Mouse (Mus musculus) right cerebral cortex, postnatal 36 days (tissue): ENCODE data around the gene Itga5.
"Not testable (repeated sequence)": the region's sequence is repeated elsewhere in the genome, so short reads cannot be mapped to it uniquely, and the experiment has no call there.

Source experiments
- DNase-seq, 2 experiments: peaks; one replicate each; pipeline ENCODE4 v3.0.0; 2022; ENCODE audit warnings: low spot score in 2 of 2, mixed read lengths in 1 of 2

Gene Itga5

DNA sequence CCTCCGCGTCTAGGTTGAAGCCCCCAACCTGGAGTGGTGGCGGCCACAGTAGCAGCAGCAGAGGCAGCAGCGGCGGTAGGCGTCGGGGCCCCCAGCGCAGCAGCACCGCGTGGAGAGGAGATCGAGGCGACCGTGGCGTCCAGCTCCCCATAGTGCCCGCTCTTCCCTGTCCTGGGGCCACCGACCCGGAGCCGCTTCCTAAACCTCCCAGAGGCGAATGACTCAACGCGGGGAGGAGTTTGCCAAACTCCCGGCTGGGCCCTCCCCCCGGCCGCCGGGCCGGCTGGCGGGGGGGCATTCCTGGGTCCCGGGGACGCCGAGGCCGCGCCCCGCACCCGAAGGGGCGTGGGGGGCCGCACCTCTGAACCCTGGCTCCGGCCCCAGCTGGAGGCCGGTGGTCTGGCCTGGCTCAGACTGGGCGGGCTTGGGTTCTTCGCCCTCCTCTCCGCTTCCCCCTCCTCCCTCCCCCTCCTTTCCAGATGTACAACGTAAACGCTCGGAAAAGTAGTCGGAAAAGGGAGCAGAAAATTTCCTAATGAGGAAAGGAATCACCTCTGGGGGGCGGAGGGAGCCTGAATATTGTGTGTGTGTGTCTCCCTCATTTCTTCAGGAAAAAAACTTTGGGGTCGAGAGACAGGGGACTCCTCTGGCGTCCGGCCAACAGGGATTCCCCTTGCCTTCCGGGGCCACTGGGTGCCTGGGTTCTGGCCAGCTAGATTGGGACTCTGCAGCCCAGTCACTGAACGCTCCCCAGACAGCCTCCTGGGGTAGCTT, at the start of gene Itga5:
Gene Itga5, minus strand, starts transcription at position 388 of the 774 bp plus-strand sequence.
- no peak for DNase-seq

DNA sequence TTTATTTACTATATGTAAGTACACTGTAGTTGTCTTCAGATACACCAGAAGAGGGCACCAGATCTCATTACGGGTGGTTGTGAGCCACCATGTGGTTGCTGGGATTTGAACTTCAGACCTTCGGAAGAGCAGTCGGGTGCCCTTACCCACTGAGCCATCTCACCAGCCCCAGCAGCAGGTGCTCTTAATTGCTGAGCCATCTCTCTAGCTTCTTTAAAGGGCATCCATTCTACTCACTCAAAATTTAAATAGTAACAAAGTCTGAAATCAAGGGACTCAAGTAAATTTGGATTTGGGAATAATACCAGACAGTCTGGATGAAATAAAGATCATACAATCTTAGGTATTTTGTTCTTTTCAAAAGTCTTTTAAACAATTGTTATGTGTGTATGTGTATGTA, 39.0 kb upstream of the Itga5 start:
- not testable (repeated sequence) for DNase-seq

DNA sequence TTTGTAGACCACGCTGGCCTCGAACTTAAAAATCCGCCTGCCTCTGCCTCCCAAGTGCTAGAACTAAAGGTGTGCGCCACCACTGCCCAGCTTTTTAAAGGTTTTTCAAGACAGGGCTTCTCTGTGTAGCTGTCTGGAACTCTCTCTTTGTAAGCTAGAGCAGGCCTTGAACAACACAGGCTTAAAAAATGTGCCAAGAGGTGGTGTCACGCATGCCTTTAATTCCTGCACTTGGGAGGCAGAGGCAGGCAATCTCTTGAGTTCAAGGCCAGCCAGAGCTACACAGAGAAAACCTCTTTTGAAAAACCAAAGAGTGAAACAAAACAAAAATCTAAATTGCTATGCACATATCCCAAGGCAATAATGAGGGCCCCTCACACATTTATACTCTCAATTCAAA, 34.8 kb upstream of the Itga5 start:
- no peak for DNase-seq

DNA sequence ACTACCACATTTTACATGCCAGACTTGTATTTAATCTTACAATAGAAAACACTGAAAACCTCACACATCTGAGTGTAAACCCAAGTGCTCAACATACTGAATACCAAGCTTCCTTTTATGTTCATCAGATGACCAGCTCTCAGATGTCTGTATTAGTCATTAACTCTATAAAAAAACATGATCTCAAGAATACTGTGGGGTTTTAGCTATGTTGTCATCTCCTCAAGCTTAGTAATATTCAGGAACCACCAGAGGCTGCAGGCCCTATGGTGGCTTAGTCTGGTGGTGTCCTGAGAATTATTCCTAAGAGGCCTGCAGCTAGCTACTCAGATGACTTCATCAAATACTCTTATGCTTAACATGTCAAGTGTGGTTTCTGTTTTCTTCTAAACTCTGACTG, 27.0 kb upstream of the Itga5 start:
- DNase-seq, result no peak

DNA sequence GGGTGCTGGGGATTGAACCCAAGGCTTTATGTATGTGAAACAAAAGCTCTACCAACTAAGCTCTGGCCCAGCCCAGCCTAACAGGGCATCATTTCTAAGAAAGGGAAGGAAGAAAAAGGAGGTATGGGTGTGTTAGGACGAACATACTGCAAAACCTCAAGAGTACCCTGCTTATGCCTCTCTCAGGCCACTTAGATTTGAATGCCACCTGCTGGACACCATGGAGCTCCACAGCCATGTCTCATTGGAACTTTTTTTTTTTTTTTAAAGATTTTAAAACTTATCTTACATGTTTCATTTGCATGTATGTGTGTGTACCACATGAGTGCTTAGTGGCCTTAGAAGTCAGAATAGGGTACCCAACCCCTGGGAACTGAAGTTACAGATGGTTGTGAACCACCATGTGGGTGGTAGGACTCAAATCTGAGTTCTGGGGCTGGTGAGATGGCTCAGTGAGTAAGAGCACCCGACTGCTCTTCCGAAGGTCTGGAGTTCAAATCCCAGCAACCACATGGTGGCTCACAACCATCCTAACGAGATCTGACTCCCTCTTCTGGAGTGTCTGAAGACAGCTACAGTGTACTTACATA, 22.1 kb upstream of the Itga5 start:
- no peak for DNase-seq

DNA sequence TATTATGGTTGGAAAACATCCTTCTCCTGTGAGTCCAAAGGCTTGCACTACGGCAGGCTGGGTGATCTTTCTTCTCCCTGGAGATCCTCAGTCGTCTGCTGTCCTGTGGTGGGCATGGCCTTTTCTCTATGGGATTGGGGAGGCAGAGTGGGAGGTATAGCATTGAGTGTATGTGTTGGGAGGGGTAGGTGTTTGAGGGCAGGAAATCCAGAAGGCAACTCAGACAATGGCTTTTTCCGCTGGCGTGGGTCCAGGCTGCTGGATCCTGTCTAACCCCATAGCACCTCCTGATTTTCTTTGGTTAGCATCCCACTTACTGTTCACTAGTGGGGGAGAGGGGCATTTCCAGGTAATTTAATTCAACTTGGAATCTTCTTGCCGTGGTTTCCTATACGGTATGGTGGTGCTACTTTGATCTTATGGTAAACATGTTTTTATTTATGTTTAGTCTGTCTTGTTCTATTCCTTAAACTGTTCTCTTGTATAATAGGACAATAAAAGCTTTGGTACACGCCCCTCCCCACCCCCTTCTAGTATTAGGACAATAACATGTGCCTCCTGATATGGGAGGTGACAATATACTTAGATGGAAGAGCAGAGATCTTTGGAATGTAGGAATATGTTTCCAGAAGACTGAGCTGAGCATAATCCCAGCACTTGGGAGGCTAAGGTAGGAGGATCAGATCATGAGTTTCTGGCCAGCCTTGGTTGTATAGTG, 17.4 kb upstream of the Itga5 start:
- DNase-seq, result no peak

DNA sequence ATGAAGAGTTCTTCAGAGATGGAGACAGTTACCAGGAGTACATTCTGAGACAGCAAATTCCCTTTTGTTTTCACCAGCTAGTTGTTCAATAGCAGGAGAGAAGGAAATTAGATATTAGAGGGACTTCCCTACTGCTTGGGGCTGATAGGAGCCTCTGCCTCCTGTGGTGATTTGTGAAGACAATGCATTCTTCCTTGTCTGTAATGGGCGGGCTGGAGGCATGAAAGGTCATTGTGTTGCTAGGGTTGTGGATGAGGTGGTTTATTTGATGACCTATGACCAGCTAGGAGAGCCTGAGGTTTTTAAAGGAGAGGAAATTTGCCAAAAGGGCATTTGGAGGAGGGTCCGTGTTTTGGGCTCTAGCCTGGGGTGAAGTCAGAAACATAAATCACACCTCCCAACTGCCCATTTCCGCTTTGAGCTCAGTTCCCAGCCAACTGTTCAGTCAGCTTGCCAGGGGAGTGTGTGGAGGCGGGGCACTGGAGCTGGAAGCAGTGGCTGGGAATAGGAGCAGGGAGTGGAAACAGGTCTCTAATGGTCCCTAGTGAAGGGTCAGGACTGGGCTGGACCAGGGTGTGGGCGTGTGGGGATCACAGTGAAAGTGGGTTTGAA, 16.3 kb upstream of the Itga5 start:
- DNase-seq, result no peak

DNA sequence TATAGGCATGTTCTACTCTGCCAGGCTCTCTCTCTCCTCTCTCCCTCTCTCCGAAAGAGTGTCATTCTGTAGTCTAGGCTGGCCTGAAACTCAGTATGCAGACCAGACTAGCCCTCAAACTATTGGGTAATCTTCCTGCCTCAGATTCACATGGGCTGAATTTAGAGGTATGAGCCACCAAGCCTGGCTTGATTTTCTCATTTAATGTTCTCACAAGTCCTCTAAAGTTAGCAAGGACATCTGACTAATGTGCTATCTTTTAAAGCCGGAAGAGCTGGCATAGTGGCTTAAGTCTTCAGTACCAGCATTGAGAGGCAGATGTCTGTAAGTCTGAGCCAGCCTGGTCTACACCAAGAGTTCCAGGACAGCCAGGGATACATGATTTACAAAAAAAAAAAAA, 15.5 kb upstream of the Itga5 start:
- no peak for DNase-seq

DNA sequence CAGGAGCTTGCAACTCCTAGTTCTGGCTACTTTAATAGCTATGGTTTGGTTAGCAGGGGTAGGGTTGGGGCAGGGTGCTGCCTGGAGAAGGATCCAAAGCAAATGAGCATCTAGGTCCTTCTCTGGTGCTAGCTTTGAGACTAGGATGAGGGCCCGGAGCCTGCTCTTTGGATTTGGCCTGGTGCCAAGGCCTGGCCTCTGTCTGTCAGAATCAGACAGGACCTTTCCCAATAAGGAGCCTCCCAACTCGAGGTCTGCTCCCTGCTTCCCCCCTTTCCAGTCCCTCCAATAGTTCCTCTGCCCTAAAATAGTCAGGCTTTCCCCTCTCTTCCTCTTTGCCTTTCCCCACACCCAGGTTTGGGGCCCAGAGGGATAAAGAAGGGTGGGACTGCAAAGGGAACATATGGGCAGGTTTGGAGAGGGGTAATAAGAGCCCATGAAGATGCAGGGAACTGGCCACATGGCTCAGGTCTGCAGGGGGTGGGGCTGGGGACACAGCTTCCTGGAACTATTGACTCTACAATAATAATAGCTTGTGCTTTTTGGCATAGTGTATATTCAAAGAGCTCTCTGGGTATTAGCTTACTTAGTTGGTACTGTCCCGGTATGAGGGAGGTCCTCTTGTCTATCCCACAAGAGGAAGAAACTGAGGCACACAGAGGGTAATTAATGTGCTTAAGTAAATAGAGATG, 12.2 kb upstream of the Itga5 start:
- no peak for DNase-seq

DNA sequence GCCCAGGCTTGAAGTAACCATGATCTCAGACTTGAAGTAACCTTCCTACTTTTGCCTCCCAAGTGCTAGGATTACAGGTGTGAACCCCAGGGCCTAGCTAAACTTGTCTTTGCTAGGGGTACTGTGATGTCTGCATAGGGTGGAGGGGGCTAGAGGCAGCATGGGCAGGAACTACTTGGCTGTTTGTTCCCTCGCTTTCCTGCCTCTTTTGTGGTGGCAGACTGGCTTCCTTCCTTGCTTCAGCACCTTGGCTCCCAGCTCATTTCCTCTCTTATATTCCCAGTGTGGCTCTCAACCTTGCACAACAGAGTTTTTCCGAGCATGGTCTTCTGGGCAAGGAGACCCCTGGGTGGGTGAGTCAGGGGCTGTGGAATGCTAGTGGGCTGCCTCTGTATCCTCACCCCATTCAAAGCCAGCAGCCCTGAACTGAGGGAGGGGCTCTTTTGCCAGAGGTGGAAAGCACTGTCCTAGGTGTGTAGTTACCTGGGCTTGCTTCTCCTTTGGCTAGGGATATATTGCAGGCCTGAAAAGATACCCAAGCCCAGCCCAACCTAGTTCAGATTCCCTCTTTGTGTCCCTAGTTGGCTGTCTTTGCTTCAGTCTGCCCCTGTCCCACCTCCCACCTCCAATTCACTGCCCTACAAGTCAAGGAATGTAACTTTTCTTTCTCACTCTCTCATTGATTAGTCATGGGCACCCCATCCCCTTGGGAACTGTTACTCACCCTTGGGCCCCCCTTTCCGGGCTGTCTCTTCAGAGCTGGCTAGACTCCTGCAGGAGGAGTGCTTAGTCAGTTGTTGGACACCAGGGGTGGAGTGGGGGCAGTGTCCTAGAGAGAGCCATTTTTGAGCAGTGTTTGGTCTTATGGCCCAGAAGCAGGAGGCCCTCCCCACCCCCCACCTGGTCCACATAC, 11.4 kb upstream of the Itga5 start:
- DNase-seq, result no peak

DNA sequence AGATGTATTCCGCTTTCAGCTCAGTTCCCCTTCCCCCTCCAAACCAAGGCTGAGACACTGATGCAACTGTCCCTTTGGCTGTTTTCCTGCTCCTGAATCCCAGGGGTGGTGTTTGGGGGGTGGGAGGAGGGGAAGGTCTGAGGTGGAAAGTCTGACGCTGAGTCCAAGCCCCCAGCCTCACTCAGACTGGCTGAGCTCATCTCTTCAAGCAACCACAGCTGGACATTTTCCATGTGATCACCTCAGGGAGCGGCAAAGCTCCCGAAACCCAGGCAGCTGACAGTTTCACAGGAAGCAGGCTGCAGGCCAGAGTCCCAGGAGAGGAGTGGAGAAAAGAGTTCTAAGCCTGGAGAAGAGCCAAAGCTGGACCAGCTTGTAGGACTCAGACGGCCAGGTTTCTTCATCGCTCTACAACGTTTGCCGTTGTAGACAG, 10.3 kb upstream of the Itga5 start:
- DNase-seq, result no peak

DNA sequence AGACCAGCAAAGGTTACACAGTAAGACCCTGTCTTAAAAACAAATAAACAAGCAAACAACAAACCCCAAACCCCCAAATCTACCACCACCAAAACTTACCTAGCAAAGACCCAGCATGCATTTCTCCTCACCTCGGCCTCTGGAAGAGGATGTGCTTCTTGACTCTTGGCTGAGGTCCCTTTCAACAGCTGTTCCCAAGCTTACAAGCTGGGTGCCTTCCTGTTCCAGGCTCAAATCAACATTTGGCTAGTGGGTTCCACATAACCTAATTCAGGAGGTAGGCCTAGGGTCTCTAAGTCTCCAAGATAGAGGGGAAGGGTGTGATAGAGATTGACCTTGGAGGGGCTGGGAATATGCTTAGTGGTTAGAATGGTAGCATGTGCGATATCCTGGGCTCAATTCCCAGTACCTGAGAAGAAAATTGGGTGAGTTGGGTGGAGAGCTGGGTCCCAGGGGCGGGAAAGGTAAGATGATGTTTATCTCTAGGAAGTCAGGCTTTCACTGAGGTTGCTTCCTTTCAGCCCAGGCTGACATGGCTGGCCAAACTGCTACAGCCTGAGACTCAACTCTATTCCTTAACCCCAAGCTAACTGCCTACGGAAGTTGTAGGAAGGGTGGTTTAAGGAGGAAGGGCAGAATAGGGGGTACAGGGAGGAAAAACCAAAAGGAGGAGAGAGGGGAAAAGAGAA, 8.7 kb upstream of the Itga5 start:
- DNase-seq, result no peak

DNA sequence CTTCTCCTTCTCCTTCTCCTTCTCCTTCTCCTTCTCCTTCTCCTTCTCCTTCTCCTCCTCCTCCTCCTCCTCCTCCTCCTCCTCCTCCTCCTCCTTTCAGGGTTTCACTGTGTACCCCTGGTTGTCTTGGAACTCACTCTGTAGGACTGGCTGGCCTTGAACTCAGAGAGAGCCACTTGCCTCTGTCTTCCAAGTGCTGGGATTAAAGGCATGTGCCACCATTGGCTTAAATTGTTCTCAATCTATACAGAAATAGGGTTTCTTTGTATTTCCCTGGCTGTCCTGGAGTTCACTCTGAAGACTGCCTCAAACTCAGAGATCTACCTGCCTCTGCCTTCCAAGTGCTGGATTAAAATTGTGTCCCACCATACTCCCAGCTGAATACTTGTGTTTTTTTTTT, 5.9 kb upstream of the Itga5 start:
- DNase-seq, result no peak

DNA sequence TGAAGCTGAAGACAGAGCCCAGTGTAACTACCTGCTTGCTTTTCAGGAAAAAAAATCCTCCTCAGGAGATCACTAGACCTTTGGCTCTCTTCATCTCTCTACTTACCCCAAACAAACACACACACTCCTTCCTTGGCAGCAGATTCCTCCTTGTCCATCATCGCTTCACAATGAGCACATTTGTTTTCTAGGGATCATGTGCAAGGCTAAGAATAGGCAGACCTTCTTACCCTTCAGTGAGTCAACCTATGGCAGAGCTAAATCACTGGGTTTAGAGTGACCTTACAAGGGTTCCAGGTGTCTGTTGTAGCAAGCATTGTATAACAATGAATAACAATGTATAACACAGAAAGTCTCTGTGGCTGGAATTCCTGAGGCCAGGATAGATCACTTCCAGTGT, 5.2 kb upstream of the Itga5 start:
- no peak for DNase-seq

DNA sequence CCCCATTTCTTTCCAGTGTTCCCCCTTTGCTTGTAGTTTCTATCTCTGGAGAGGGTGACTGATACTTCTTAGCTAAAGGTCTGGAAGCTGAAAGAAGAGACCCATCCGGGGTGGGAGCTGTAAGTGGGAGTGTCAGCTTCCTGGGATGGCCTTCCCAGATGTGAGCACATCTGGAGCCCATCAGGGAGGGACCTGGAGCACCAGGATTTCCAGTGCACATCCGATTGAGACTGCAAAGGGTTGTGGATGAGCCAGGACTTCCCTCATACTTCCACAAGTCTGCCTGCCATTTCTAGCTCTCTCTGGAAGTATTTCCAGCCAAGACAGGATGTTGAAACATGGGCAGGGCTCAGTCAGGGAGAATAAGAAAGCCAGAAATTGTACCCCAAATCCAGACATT, 4.6 kb upstream of the Itga5 start:
- no peak for DNase-seq

DNA sequence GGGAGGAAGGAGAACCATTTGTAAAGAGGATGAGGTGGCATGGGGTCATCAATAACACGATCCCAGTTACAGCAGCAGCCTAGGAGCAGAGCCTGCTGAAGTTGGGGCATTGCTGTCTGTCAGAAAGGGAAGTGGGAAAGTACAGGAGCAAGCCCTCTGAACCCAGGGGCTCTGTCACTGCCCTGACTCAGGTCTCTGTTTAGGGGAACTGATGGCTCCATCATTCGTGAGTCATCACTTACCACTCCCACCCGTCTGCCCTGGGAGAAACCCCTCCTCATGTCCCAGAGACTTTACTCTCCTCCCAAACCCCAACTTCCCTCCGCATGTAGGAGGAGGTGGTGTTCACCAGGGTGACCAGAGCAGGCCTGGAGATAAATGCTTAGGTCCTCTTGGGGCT, 3.9 kb upstream of the Itga5 start:
- no peak for DNase-seq

DNA sequence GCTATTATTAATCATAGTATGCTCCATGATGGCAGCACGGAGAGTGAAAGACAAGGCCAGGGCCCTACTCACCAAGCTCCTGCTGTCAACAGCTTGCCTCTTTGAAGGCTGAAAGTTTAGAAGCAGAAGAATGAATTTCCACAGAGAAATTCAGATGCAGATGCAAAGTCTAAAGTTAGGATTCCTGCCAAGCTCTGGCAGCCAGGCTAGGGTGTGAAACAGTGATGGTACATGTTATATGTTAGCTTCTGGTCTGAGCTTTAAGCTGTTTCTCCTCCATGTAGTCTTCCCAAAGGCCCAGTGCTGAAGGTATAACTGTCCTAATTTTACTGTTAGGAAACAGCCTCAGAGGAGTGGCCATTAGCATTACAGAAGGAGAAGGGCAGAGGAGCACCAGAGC, 2.6 kb upstream of the Itga5 start:
- DNase-seq, result no peak

DNA sequence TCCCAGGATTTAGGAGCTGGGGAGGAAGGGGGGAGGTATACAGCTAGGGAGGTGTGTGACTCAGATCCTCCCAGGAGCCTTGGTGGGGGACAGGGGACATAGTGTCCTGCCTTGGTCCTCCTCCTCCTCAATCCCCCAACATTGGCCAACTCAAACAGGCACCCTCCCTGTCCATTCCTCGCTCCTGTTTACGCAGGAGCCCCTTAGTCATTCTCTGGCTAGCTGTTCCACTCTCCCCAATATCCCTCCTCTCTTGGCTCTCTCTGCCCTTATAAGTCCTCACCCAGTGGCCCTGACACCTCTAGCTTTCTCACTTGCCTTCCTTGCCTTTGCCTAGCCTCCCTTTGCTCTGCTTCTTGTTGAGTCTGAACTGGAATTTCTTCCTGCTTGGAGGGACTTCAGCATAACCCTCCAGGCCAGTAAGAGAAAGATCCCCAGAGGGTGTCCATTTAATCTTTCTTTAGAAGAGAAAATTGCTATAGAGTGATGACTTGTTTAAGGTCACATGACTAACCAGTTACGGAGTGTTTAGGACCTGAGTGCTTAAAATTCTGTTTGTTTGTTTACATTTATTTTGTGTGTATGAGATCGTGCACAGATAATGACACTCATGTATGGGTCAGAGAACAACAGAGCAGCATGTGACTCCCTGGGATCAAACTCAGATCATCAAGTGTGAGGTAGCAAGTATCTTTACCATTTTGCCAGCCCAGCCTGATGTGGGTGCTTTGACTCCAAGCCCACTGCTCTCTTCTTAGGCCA, 1.8 kb upstream of the Itga5 start:
- no peak for DNase-seq
